Mouse (Mus musculus) myocyte (in vitro differentiated cells): ENCODE data around the gene Fzr1. TPM values are rescaled to one million over a fixed set of nuclear protein-coding genes. Genes with fewer than 3 reads are reported as not detected.

ENCODE experiments used
- H3K27me3 ChIP-seq: one replicate; pipeline ENCODE4 v1.6.1; 2011; ENCODE audit not compliant: control insufficient read depth, insufficient read depth, insufficient read length
- H3K36me3 ChIP-seq: one replicate; pipeline ENCODE4 v1.6.1; 2011; ENCODE audit not compliant: control insufficient read depth, insufficient read depth
- H3K4me2 ChIP-seq: one replicate; pipeline ENCODE4 v1.6.1; 2011; ENCODE audit warnings: low read depth, control low read depth
- H3K4me3 ChIP-seq: one replicate; pipeline ENCODE4 v1.5.1; 2011; ENCODE audit warnings: mild to moderate bottlenecking, control low read depth, moderate library complexity
- H3K79me2 ChIP-seq: one replicate; pipeline ENCODE4 v1.6.1; 2011; ENCODE audit not compliant: control insufficient read depth, insufficient read depth
- H3ac ChIP-seq: one replicate; pipeline ENCODE4 v1.6.1; 2011; ENCODE audit not compliant: control insufficient read depth, insufficient read length
- CEBPB ChIP-seq: IDR thresholded peaks from 2 replicates; pipeline ENCODE4 v1.6.1; 2011; ENCODE audit warnings: mild to moderate bottlenecking, moderate library complexity; ENCODE audit not compliant: poor library complexity, insufficient read depth, severe bottlenecking
- E2F4 ChIP-seq: IDR thresholded peaks from one replicate; pipeline ENCODE4 v1.6.1; 2011; ENCODE audit warnings: mild to moderate bottlenecking, control low read depth, moderate library complexity; ENCODE audit not compliant: insufficient read depth
- MAX ChIP-seq: IDR thresholded peaks from one replicate; pipeline ENCODE4 v1.6.1; 2011; ENCODE audit warnings: low read depth, mild to moderate bottlenecking, control low read depth
- MYOD1 ChIP-seq, 3 experiments: IDR thresholded peaks; one replicate each; pipeline ENCODE4 v1.6.1; 2011; ENCODE audit warnings: control low read depth in 2 of 3, low read depth in 2 of 3, mild to moderate bottlenecking in 2 of 3, moderate library complexity in 1 of 3; ENCODE audit not compliant: insufficient read length in 2 of 3, control insufficient read depth in 1 of 3
- MYOG ChIP-seq, 3 experiments: IDR thresholded peaks; one replicate each; pipeline ENCODE4 v1.6.1; 2011; ENCODE audit warnings: control low read depth in 2 of 3, low read depth in 2 of 3, mild to moderate bottlenecking in 2 of 3; ENCODE audit not compliant: insufficient read length in 2 of 3, control insufficient read depth in 1 of 3, insufficient read depth in 1 of 3
- POLR2A ChIP-seq: IDR thresholded peaks from one replicate; pipeline ENCODE4 v1.6.1; 2011; ENCODE audit warnings: low read depth, mild to moderate bottlenecking, control low read depth, moderate library complexity; ENCODE audit not compliant: insufficient read length
- POLR2AphosphoS2 ChIP-seq: IDR thresholded peaks from one replicate; pipeline ENCODE4 v1.6.1; 2011; ENCODE audit warnings: low read depth, control low read depth; ENCODE audit not compliant: insufficient read length
- REST ChIP-seq: IDR thresholded peaks from one replicate; pipeline ENCODE4 v1.6.1; 2011; ENCODE audit warnings: mild to moderate bottlenecking, control low read depth, moderate library complexity; ENCODE audit not compliant: insufficient read depth, insufficient read length
- SRF ChIP-seq: IDR thresholded peaks from one replicate; pipeline ENCODE4 v1.6.1; 2011; ENCODE audit warnings: low read depth; ENCODE audit not compliant: control insufficient read depth, insufficient read length
- TCF12 ChIP-seq: IDR thresholded peaks from one replicate; pipeline ENCODE4 v1.6.1; 2011; ENCODE audit warnings: mild to moderate bottlenecking, control low read depth; ENCODE audit not compliant: poor library complexity, insufficient read depth, severe bottlenecking
- TCF3 ChIP-seq: IDR thresholded peaks from one replicate; pipeline ENCODE4 v1.6.1; 2011; ENCODE audit warnings: low read depth, control low read depth; ENCODE audit not compliant: insufficient read length
- USF1 ChIP-seq: IDR thresholded peaks from one replicate; pipeline ENCODE4 v1.6.1; 2011; ENCODE audit warnings: low read depth, mild to moderate bottlenecking, control low read depth, moderate library complexity
- polyA plus RNA-seq: library from polyadenylated mRNA; unstranded; fragments of >200 nt; fragmentation: generic; extraction: Trizol; gene quantifications from one replicate; pipeline ENCODE4 v1.2.1, GENCODE M21; 2012; ENCODE audit warnings: missing spikeins

Gene Fzr1
- polyA plus RNA-seq, 1 experiment: 42.0 TPM

DNA sequence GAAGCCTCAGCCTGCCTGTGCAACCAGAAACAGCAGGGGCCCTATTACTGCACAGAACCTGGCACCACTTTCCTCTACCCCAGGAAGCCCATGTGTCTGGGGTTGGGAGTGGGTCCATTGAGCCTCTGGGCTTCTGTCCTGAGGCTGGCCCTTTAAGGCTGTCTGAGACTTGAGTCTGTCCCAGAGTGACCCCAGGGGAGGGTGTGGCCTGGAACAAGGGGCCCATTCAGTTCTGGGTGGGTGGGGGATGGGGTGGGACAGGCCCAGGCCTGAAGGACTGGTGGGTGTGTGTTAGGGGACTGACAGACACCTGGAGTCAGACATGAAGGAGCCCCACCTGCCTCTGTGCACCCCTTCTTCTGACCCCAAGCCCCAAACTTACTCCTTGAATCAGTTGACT is 36.4 kb upstream of the Fzr1 start:
- Histone ChIP-seq H3K36me3 (peaks cover 5% of the 10 kb centered on the region), H3ac (no peak overlapping the region), H3K27me3 (no peaks in the 10 kb centered on the region), H3K4me3 (no peak overlapping the region), H3K79me2 (peaks cover 61% of the 10 kb centered on the region), H3K4me2 (peak overlapping the region; percentile 61)
- TF ChIP-seq MYOD1 (IDR thresholded peaks at IDR 0.05; ENCODE audit: control insufficient read depth in 1 of 3, insufficient read length in 2 of 3, low read depth in 2 of 3): peak in 1 of 3 experiments; percentile 8
- TF ChIP-seq REST: no peak

- Histone ChIP-seq H3K4me2 (peak overlapping the region; percentile 76), H3K4me3 (no peak overlapping the region), H3ac (no peak overlapping the region), H3K36me3 (peaks cover 5% of the 10 kb centered on the region), H3K27me3 (no peaks in the 10 kb centered on the region), H3K79me2 (peaks cover 51% of the 10 kb centered on the region)
- TF ChIP-seq USF1: no peak
- TF ChIP-seq MAX: no peak
- no peak for TF ChIP-seq TCF3
- TF ChIP-seq POLR2A: no peak
- TF ChIP-seq CEBPB: no peak
- TF ChIP-seq REST: no peak
- TF ChIP-seq POLR2AphosphoS2: no peak
Observed at GRCm38 (mm10) chr10:81413310-81414261, 35.3 kb upstream of the Fzr1 start.

GRCm38 (mm10) chr10:81412586-81413309 is 34.4 kb upstream of the Fzr1 start:
- Histone ChIP-seq H3K79me2 (peaks cover 47% of the 10 kb centered on the region), H3ac (no peak overlapping the region), H3K4me3 (no peak overlapping the region), H3K36me3 (peaks cover 2% of the 10 kb centered on the region), H3K4me2 (peak overlapping the region; percentile 76), H3K27me3 (no peaks in the 10 kb centered on the region)
- TF ChIP-seq E2F4: no peak
- no peak for TF ChIP-seq POLR2AphosphoS2
- TF ChIP-seq CEBPB: no peak
- no peak for TF ChIP-seq MYOD1 (IDR thresholded peaks at IDR 0.05; ENCODE audit: control insufficient read depth in 1 of 3, insufficient read length in 2 of 3, low read depth in 2 of 3)
- no peak for TF ChIP-seq MAX
- TF ChIP-seq REST: no peak
- TF ChIP-seq TCF12: no peak
- TF ChIP-seq MYOG (IDR thresholded peaks at IDR 0.05; ENCODE audit: control insufficient read depth in 1 of 3, insufficient read depth in 1 of 3, insufficient read length in 2 of 3, low read depth in 2 of 3): no peak
- TF ChIP-seq USF1: no peak
- no peak for TF ChIP-seq POLR2A
- TF ChIP-seq TCF3: no peak
- no peak for TF ChIP-seq SRF

- H3ac ChIP-seq: no peak overlapping the region
- no peaks in the 10 kb centered on the region for H3K27me3 ChIP-seq
- H3K4me2 ChIP-seq: peak overlapping the region; percentile 76
- H3K4me3 ChIP-seq: no peak overlapping the region
- H3K79me2 ChIP-seq: peaks cover 47% of the 10 kb centered on the region
- no peaks in the 10 kb centered on the region for H3K36me3 ChIP-seq
- TF ChIP-seq POLR2AphosphoS2 (no peak), MAX (no peak), CEBPB (no peak), POLR2A (no peak), TCF3 (no peak), USF1 (peak; percentile 69), E2F4 (peak; percentile 69), REST (no peak), TCF12 (no peak), MYOG (IDR thresholded peaks at IDR 0.05; ENCODE audit: control insufficient read depth in 1 of 3, insufficient read depth in 1 of 3, insufficient read length in 2 of 3, low read depth in 2 of 3) (peak in 2 of 3 experiments; percentile 2 to 57), MYOD1 (IDR thresholded peaks at IDR 0.05; ENCODE audit: control insufficient read depth in 1 of 3, insufficient read length in 2 of 3, low read depth in 2 of 3) (peak in 1 of 3 experiments; percentile 1), SRF (no peak)
Observed at GRCm38 (mm10) chr10:81411471-81412400, 33.4 kb upstream of the Fzr1 start.
